Mouse (Mus musculus): ENCODE results near the gene Tnfaip8l3. TPM values are rescaled to one million over a fixed set of nuclear protein-coding genes. Genes with fewer than 3 reads are reported as not detected.

Gene Tnfaip8l3
- 1.1 and 1.2 TPM in 2 replicates for polyA plus RNA-seq (2012; rRNA removed)

DNA sequence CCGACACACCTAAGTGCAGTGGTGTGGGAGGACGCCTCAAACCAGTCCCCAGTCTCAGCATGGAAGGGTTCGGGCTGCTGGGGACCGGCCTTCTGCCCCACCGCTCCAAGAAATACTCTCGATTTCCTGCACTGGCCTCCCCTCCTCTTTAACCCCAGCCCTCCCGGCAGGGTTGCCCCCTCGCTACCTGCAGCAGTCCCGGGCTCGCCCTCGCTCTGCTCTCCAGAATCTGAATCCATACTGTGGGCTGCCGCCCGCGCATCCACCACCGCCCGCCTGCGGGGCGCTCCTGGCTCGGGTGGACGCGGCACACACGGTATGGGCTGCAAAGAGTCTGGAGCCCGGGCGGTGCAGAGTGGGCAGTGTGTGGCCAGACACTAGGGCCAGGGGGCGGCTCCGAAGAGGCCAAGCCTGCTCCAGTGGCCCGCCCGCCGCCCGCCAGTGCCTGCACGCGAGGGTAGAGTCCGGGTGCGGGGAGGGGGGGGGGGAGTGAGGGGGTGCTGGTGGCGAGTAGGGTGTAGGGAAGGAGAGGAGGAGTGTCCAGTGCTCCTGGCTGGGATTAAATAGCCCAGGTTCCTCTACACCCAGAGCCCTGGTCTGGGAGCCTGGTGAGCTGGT is at the start of gene Tnfaip8l3:
Tnfaip8l3 (minus strand) TSS at position 357 of the 618 bp plus-strand sequence.

GRCm38 (mm10) chr9:53975122-53975518 is 93.1 kb downstream of the Tnfaip8l3 start, which contains the start of gene Elmod1:
TSS of gene Elmod1 (minus strand) at chr9:53975301.

Other genes starting within 250 kb of the Tnfaip8l3 start
- gene Sln, start 218.2 kb downstream of the Tnfaip8l3 start, polyA plus RNA-seq (2012; rRNA removed) = 0.21 and 13.5 TPM in 2 replicates
- 119 and 126 TPM in 2 replicates for gene Elmod1, start 93.1 kb downstream of the Tnfaip8l3 start, polyA plus RNA-seq (2012; rRNA removed)
- 0.23 and 0.40 TPM in 2 replicates for gene Cyp19a1, start 199.7 kb upstream of the Tnfaip8l3 start, polyA plus RNA-seq (2012; rRNA removed)
- gene Gldn, start 218.1 kb upstream of the Tnfaip8l3 start, polyA plus RNA-seq (2012; rRNA removed) = 0.36 and 0.53 TPM in 2 replicates